Mouse (Mus musculus): ENCODE measurements around the gene Rgs12. TPM values are rescaled to one million over a fixed set of nuclear protein-coding genes. Genes with fewer than 3 reads are reported as not detected.
A peak's percentile ranks its signal among the peaks of the same experiment; 100 is the strongest.

Gene Rgs12
- polyA plus RNA-seq, 2 experiments from 2014 or later = 5.3 to 11.0 TPM

DNA sequence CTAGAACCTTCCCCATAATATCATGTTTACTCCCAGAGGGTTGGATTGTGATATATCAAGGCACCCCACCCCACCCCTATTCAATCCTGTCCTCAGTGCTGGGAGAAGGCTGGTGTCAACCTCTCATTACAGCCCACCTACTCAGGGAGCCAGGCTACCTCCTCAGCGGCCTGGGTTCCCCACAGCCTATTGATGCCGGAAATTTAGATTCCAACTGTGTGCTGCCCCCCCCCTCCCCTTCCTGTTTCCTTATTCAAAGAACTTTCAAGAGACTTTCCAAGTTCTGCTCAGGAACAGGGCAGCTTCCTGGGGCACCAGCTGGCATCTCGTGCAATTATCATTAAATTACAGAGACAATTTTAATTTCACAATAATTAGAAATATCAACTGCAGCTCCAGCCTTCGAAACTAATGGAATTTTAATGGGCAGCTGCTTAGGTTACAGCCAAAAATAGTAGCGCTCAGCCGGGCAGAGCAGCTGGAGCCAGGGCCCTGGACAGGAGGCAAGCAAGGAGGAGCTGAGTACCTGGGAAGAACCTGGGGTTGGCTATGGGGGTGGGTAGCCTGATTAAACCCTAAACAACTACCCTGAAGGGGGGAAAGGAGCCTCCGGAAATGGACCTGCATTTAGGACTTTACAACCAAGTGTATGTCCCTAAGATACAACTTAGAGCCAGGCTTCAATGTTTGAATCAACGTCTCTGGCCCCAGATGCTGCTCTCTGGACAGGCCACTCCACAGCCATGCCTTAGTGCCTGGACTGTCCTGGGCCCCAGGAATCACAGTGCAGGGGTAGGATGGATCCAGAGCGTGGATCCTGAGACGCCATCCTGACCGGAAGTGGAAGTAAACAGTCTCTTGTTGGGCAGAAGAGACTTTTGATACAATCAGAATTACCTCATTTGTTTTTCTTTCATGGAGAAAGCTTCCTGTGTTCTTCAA, 17.5 kb upstream of the Rgs12 start:
- ATAC-seq = no peak

GRCm38 (mm10) chr5:34932458-34932806, 16.8 kb upstream of the Rgs12 start:
- no peak for ATAC-seq

DNA sequence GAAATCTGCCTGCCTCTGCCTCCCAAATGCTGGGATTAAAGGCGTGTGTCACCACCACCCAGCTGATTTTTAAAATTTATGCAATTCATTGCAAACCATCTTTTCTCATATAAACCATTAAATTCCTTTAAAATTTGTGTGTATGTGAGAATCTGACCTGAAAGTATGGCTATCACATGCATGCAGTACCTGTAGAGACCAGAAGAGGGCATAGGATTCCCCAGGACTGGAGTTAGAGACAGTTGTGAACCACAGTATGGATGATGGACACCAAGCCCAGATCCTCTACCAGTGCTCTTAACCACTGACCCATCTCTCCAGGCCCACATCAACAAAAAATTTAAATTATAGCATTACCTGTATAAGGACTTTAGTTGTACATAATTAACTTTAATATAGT, 15.8 kb upstream of the Rgs12 start:
- ATAC-seq = no peak

- ATAC-seq = no peak
These were observed 7.4 kb upstream of the Rgs12 start for GRCm38 (mm10) chr5:34941710-34942470.

- no peak for ATAC-seq
These were observed 5.8 kb upstream of the Rgs12 start for GRCm38 (mm10) chr5:34943428-34943827.

GRCm38 (mm10) chr5:34949769-34950211, 545 bp downstream of the Rgs12 start:
- ATAC-seq = peak; percentile 25

DNA sequence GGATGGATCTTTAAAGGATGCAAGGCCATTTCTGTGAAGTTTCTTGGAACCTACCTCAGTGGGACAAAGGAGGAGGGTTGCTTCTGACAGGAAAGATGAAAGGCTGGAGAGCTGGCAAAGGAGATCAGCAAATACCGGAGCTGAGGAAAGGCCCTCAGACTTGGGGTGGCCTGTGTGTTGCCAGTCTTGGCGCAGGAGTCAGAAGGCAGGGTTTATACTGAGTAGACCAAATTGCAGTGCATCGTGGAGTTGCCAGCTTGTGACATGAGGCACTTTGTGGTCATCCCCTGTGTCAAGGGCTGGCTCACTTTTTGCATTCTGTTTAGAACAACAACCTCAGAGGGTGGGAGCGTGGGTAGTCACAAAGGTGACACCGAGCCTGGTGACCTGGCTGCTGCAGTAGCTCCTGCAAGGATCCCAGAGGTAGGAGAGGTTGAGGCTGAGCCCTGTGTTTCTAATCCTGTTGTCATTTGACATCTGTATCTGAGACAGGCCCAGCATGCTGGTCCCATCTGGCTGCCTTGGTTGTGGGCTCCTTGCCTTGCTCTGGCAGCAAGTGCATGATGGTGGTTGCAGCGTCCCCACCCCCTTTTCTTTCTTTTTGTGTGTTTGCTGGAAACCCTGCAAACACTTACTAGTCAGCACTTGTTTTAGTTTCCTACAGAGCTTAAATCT, 1.4 kb downstream of the Rgs12 start:
- ATAC-seq = no peak

- no peak for ATAC-seq
These were observed 2.1 kb downstream of the Rgs12 start for GRCm38 (mm10) chr5:34951161-34951834.

- no peak for ATAC-seq
These were observed 5.3 kb downstream of the Rgs12 start for GRCm38 (mm10) chr5:34954508-34954907.

- ATAC-seq = no peak
These were observed 6.4 kb downstream of the Rgs12 start for GRCm38 (mm10) chr5:34955630-34956029.

DNA sequence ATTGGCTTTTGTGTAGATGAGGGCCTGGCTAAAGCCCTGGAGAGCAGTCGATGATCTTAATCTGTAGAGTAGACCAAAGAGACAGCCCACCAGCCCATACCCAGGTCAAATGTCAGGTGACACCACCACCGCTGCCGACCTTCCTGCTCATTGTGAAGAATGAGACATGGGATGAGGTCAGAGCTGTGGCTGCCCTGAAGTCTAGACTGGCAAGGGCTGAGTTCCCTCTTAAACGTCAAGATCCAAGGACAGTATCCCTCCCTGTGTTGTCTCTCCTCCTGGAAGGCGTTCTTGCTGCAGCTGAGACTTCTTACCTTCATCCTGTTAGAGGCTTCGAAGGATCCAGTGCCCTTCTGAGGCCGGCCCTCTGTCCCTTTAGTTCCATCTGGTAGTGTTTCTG, 6.9 kb downstream of the Rgs12 start:
- no peak for ATAC-seq

GRCm38 (mm10) chr5:34957015-34957414, 7.8 kb downstream of the Rgs12 start:
- ATAC-seq = no peak

GRCm38 (mm10) chr5:34960021-34960420, 10.8 kb downstream of the Rgs12 start:
- ATAC-seq = no peak

GRCm38 (mm10) chr5:34965531-34965930, 16.3 kb downstream of the Rgs12 start:
- ATAC-seq = no peak

DNA sequence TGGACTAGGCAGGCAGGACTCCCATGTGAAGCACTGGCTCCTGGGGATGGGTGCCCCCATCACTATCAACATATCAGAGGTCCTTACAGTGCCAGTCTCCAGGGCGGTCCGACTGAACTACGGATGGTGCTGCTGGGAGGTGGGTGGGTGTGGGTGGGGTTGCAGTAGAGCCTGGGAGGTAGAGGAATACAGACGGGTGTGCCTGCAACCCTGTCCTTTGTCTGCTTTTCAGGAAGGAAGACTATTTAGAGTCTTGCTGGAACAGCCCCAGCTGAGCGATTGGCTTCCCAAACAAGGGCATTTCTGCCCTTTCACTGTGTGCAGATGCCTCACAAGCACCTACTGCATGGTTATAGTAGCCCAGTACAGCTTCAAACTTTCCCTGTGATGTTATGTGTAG, 19.1 kb downstream of the Rgs12 start:
- ATAC-seq = no peak

- peak; percentile 40 for ATAC-seq
These were observed 23.2 kb downstream of the Rgs12 start for GRCm38 (mm10) chr5:34972471-34972870.

DNA sequence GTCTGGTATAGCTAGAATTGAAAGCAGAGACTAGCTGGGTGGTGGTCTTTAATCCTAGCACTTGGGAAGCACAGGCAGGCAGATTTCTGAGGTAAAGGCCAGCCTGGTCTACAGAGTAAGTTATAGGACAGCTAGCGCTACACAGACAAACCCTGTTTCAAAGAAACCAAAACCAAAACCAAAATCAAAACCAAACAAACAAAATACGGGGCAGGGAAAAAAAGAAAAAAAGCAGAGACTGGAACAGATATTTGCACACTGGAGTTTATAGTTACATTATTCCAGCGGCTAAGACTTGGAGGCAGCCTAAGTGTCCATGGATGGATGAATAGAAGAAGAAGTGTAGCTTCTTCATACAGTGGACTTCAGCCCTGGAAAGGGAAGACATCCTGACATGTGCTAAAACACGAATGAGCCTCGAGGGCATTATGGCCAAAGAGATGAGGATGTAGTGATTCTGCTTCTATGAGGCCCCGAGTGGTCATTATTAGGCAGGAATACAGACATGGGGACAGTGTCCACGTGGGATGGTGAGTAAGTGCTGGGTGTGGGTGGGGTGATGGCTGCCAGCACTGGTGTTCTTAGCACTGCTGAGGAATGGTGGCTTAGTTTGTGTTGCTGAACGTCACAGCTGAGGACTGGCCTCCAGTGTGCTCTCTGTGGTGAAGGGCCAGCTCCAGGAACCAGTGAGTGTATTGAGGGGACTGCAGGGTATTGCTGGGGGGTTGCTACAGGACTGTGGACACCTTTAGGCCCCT, 24.5 kb downstream of the Rgs12 start:
- peak; percentile 78 for ATAC-seq

- ATAC-seq = no peak
These were observed 25.7 kb downstream of the Rgs12 start for GRCm38 (mm10) chr5:34974773-34975443.

GRCm38 (mm10) chr5:34976540-34977292, 27.5 kb downstream of the Rgs12 start:
- no peak for ATAC-seq

GRCm38 (mm10) chr5:34980099-34980498, 30.9 kb downstream of the Rgs12 start:
- ATAC-seq = no peak
